8 mouse cellular contexts compared by ENCODE assay signal in the genomic region with DNA sequence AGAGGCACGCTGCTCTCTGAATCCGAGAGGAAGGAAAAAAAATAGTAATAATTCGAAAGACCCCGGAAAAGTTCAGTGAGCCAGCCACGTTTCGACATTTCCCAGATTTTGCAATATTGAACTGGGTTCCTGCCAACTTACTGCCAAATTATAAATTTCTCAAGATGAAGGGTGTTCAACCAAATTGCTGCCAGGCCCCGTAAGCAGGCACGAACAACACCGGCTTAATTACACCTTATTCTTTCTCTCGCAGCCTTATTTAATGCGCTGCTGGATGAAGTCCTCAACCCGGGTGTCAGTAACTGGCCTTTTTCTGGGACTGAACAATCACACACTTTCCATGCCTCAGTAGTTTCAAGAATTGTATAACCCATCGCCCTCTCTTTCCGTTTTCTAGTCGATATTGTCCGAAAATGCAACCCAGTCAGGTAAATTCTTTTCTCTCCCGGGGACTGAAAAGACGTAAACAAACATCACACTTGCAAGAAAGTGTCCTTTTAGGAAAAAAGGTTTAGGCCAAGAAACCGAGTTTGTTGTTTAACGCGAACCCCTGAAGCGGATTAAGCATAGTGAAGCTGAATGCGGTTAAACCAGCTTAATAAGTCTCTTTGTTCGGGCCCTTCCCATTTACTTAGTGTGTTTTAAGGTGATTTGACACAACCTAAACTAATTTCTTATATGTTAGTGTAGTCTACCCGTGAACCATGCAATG. TPM values are rescaled to one million over a fixed set of nuclear protein-coding genes. Genes with fewer than 3 reads are reported as not detected.
DNase-seq lines count a peak whose midpoint lies in the region; ATAC-seq and TF ChIP-seq lines count a peak whose summit lies in the region.

No protein-coding gene starts in this region.

- no peak for ATAC-seq in forebrain, embryonic 12.5 days (ENCODE audit: low FRiP score)
- no peak for ATAC-seq in limb, embryonic 15.5 days (ENCODE audit: insufficient number of reproducible peaks, low FRiP score, low TSS enrichment, low read depth)
- ATAC-seq in neural tube, embryonic 14.5 days (ENCODE audit: low read depth), result no peak

- peaks cover 15% of the 10 kb centered on the region for H3K4me1 ChIP-seq in kidney, adult 2 months (ENCODE audit: control insufficient read depth, insufficient read depth, low read length)
- H3K4me1 ChIP-seq in forebrain, embryonic 12.5 days, result peaks cover 26% of the 10 kb centered on the region
- peaks cover 28% of the 10 kb centered on the region for H3K4me1 ChIP-seq in limb, embryonic 15.5 days
- 0 out of 2 replicates have a peak, but pooled peaks cover 2% of the 10 kb centered on the region for H3K4me1 ChIP-seq in neural tube, embryonic 14.5 days (ENCODE audit: control insufficient read depth, insufficient read depth, low read length)

- TF ChIP-seq CTCF in kidney, adult 2 months (conservative IDR thresholded peaks at IDR 0.05; ENCODE audit: insufficient read depth, insufficient read length, low read depth, low read length), result no peak

- H3K9me3 ChIP-seq in forebrain, embryonic 12.5 days, result no peaks in the 10 kb centered on the region
- no peaks in the 10 kb centered on the region for H3K9me3 ChIP-seq in limb, embryonic 15.5 days
- H3K9me3 ChIP-seq in neural tube, embryonic 14.5 days (ENCODE audit: control insufficient read depth, low read length), result no peaks in the 10 kb centered on the region

- peak overlapping the region; percentile 88 for H3K4me3 ChIP-seq in kidney, adult 2 months (ENCODE audit: insufficient read depth, low read depth, low read length)
- H3K4me3 ChIP-seq in forebrain, embryonic 12.5 days (replicated peaks), result peak overlapping the region; percentile 61
- H3K4me3 ChIP-seq in limb, embryonic 15.5 days, result peak overlapping the region; percentile 67
- peak overlapping the region; percentile 65 for H3K4me3 ChIP-seq in neural tube, embryonic 14.5 days (ENCODE audit: low read depth, low read length)

- peak overlapping the region; percentile 79 for H3K9ac ChIP-seq in forebrain, embryonic 12.5 days
- H3K9ac ChIP-seq in limb, embryonic 15.5 days, result peak overlapping the region; percentile 56; the same call in 1 of the 2 replicates
- H3K9ac ChIP-seq in neural tube, embryonic 14.5 days (replicated peaks; ENCODE audit: low read depth, low read length), result no peak overlapping the region

- H3K27ac ChIP-seq in kidney, adult 2 months (ENCODE audit: insufficient read depth, low read depth, low read length), result peak overlapping the region; percentile 100
- H3K27ac ChIP-seq in forebrain, embryonic 12.5 days, result peak overlapping the region; percentile 100
- H3K27ac ChIP-seq in limb, embryonic 15.5 days, result peak overlapping the region; percentile 100
- peak overlapping the region; percentile 99; the same call in 1 of the 2 replicates for H3K27ac ChIP-seq in neural tube, embryonic 14.5 days (ENCODE audit: low read depth, low read length)

- H3K36me3 ChIP-seq in kidney, adult 2 months (ENCODE audit: control insufficient read depth, insufficient read depth, low read length), result no peaks in the 10 kb centered on the region
- no peaks in the 10 kb centered on the region for H3K36me3 ChIP-seq in forebrain, embryonic 12.5 days (replicated peaks)
- H3K36me3 ChIP-seq in limb, embryonic 15.5 days, result no peaks in the 10 kb centered on the region
- H3K36me3 ChIP-seq in neural tube, embryonic 14.5 days (ENCODE audit: control insufficient read depth, insufficient read depth, low read length), result no peaks in the 10 kb centered on the region

- H3K4me2 ChIP-seq in forebrain, embryonic 12.5 days, result peak overlapping the region; percentile 64
- H3K4me2 ChIP-seq in limb, embryonic 15.5 days, result peak overlapping the region; percentile 59
- H3K4me2 ChIP-seq in neural tube, embryonic 14.5 days (ENCODE audit: low read depth, low read length), result peak overlapping the region; percentile 63

- H3K27me3 ChIP-seq in kidney, adult 2 months (replicated peaks; ENCODE audit: control insufficient read depth, insufficient read depth, low read length), result no peaks in the 10 kb centered on the region
- H3K27me3 ChIP-seq in forebrain, embryonic 12.5 days, result peaks cover 16% of the 10 kb centered on the region
- H3K27me3 ChIP-seq in limb, embryonic 15.5 days, result no peaks in the 10 kb centered on the region
- no peaks in the 10 kb centered on the region for H3K27me3 ChIP-seq in neural tube, embryonic 14.5 days (ENCODE audit: control insufficient read depth, insufficient read depth, low read length)

- WGBS in kidney, adult 2 months, result 16% methylated on average over 25 of the region's 25 CpGs
- 2% methylated on average over 25 of the region's 25 CpGs for WGBS in forebrain, embryonic 12.5 days
- WGBS in limb, embryonic 15.5 days, result 13% methylated on average over 25 of the region's 25 CpGs
- WGBS in neural tube, embryonic 14.5 days, result 7% methylated on average over 25 of the region's 25 CpGs

- no peak for TF ChIP-seq POLR2A in kidney, adult 2 months (IDR thresholded peaks at IDR 0.05; ENCODE audit: low read depth, low read length)

- no peak for DNase-seq in kidney, adult 2 months
- DNase-seq in kidney, adult 11 months, result no peak
- peak; percentile 75 for DNase-seq in NIH3T3 (ENCODE audit: low read depth)
- DNase-seq in cerebellum, adult 11-12 months, result no peak
- DNase-seq in right cerebral cortex, postnatal 25 days, result no peak

RNA-seq across cellular contexts. Expression of gene Arid1a, which starts 58.4 kb away (rescaled TPM):
- polyA plus RNA-seq in kidney, adult 2 months (2012; rRNA removed), result 40.5 and 43.7 TPM in 2 replicates
- polyA plus RNA-seq in forebrain, embryonic 12.5 days (2016; fragmentation: Nextera tagmentation; extraction: Ambion mirVana), result 50.4 and 51.5 TPM in 2 replicates
- polyA plus RNA-seq in limb, embryonic 15.5 days (2015; fragmentation: Nextera tagmentation; extraction: Ambion mirVana), result 21.7 and 24.2 TPM in 2 replicates
- polyA plus RNA-seq in neural tube, embryonic 14.5 days (2014; fragmentation: Nextera tagmentation; extraction: Ambion mirVana), result 40.6 and 45.6 TPM in 2 replicates
